Mouse (Mus musculus) cerebellum, adult (tissue): ENCODE measurements around the gene Orc1.

ENCODE experiments used
- ATAC-seq: cut with Nextera tagmentation; 2 replicates; pipeline ENCODE4 v1.9.2; 2017; ENCODE audit warnings: mild to moderate bottlenecking, moderate library complexity, mixed read lengths; ENCODE audit not compliant: insufficient number of reproducible peaks, low FRiP score, low TSS enrichment

Gene Orc1

GRCm38 (mm10) chr4:108633703-108634102 is 54.5 kb downstream of the Orc1 start:
- ATAC-seq: no peak

GRCm38 (mm10) chr4:108634696-108635095 is 55.5 kb downstream of the Orc1 start:
- no peak for ATAC-seq

- ATAC-seq: no peak
These were observed 55.9 kb downstream of the Orc1 start for GRCm38 (mm10) chr4:108635101-108635500.

GRCm38 (mm10) chr4:108637721-108638120 is 58.5 kb downstream of the Orc1 start:
- ATAC-seq: no peak

GRCm38 (mm10) chr4:108638752-108639151 is 59.5 kb downstream of the Orc1 start:
- no peak for ATAC-seq

GRCm38 (mm10) chr4:108664407-108664806 is 85.2 kb downstream of the Orc1 start:
- ATAC-seq: no peak
